Mouse (Mus musculus) heart, adult 2 months (tissue): ENCODE results near the gene Skor1.

Source experiments
- CTCF ChIP-seq: fragments of 200-600 bp; IDR thresholded peaks from 2 replicates; pipeline ENCODE4 v1.8.1; 2022; ENCODE audit warnings: antibody characterized with exemption, mild to moderate bottlenecking, moderate library complexity
- EP300 ChIP-seq: fragments of 200-500 bp; IDR thresholded peaks from 2 replicates; pipeline ENCODE4 v1.6.1; 2011; ENCODE audit warnings: low read depth, low read length, control low read depth; ENCODE audit not compliant: insufficient read depth
- POLR2A ChIP-seq: fragments of 200-500 bp; IDR thresholded peaks from 2 replicates; pipeline ENCODE4 v1.6.1; 2011; ENCODE audit warnings: mild to moderate bottlenecking, low read depth, low read length, control low read depth; ENCODE audit not compliant: insufficient read depth

GRCm38 (mm10) chr9:63098887-63099286 is 49.9 kb downstream of the Skor1 start:
- TF ChIP-seq POLR2A, result no peak
- TF ChIP-seq CTCF, result no peak
- no peak for TF ChIP-seq EP300
